Mouse (Mus musculus) intestine, embryonic 14.5 days (tissue): ENCODE measurements around the gene Gm49661. TPM values are rescaled to one million over a fixed set of nuclear protein-coding genes. Genes with fewer than 3 reads are reported as not detected.

Experiments used
- ATAC-seq: fragments of 200-750 bp; cut with Nextera tagmentation; replicated peaks from 2 replicates; pipeline ENCODE4 v1.8.0; 2017; ENCODE audit warnings: low read depth, moderate number of reproducible peaks, moderate TSS enrichment, moderate library complexity; ENCODE audit not compliant: low FRiP score, low TSS enrichment
- DNase-seq: peaks from one replicate; pipeline ENCODE4 v3.0.0-alpha.2; 2018; ENCODE audit warnings: low spot score
- H3K27ac ChIP-seq: fragments of 300-500 bp; sonication (generic); 2 replicates; pipeline ENCODE4 v1.5.1; 2014; ENCODE audit warnings: low read depth, mild to moderate bottlenecking, control low read depth
- H3K27me3 ChIP-seq: fragments of 300-500 bp; sonication (generic); replicated peaks from 2 replicates; pipeline ENCODE4 v1.6.1; 2014; ENCODE audit warnings: low read length, control low read depth; ENCODE audit not compliant: control insufficient read depth, insufficient read depth
- H3K36me3 ChIP-seq: fragments of 300-500 bp; sonication (generic); 2 replicates; pipeline ENCODE4 v1.6.1; 2014; ENCODE audit warnings: low read length, control low read depth; ENCODE audit not compliant: control insufficient read depth, insufficient read depth
- H3K4me1 ChIP-seq: fragments of 300-500 bp; sonication (generic); replicated peaks from 2 replicates; pipeline ENCODE4 v1.6.1; 2014; ENCODE audit warnings: low read length, control low read depth, mixed read lengths; ENCODE audit not compliant: control insufficient read depth, insufficient read depth
- H3K4me2 ChIP-seq: fragments of 300-500 bp; sonication (generic); 2 replicates; pipeline ENCODE4 v1.6.1; 2014; ENCODE audit warnings: low read length
- H3K4me3 ChIP-seq: fragments of 300-500 bp; sonication (generic); 2 replicates; pipeline ENCODE4 v1.5.1; 2014; ENCODE audit warnings: low read depth, low read length, control low read depth, mixed read lengths
- H3K9ac ChIP-seq: fragments of 300-500 bp; sonication (generic); 2 replicates; pipeline ENCODE4 v1.6.1; 2014; ENCODE audit warnings: mild to moderate bottlenecking, low read length
- H3K9me3 ChIP-seq: fragments of 300-500 bp; sonication (generic); 2 replicates; pipeline ENCODE4 v1.6.1; 2016; ENCODE audit warnings: low read length, control low read depth; ENCODE audit not compliant: control insufficient read depth
- WGBS: fragments of 180-500 bp; shearing (Covaris S2); extraction: QIAGEN DNeasy Blood & Tissue Kit; methylation state at CpG from one replicate; pipeline ENCODE4 v1.1.7; 2014; 5-methylcytosine and 5-hydroxymethylcytosine counted together
- polyA plus RNA-seq: library from polyadenylated mRNA; unstranded; fragments of >200 nt; fragmentation: Nextera tagmentation; extraction: Ambion mirVana; gene quantifications from 2 replicates; pipeline ENCODE4 v1.2.1, GENCODE M21; 2014

Gene Gm49661
- polyA plus RNA-seq, 1 experiment from 2014 or later: not detected

GRCm38 (mm10) chr8:84979599-84980421, 10.6 kb upstream of the Gm49661 start:
- peaks cover 8% of the 10 kb centered on the region for H3K27me3 ChIP-seq
- peak; percentile 94 for DNase-seq
- H3K9me3 ChIP-seq: no peaks in the 10 kb centered on the region
- whole genome bisulfite sequencing: under 1% methylated on average over 42 of the region's 42 CpGs
- H3K9ac ChIP-seq: peak overlapping the region; percentile 49
- peak; percentile 36 for ATAC-seq
- H3K36me3 ChIP-seq: peaks cover 6% of the 10 kb centered on the region; the same call in 1 of the 2 replicates
- H3K4me2 ChIP-seq: peak overlapping the region; percentile 99
- H3K4me1 ChIP-seq: peaks cover 65% of the 10 kb centered on the region
- peak overlapping the region; percentile 54 for H3K4me3 ChIP-seq
- peak overlapping the region; percentile 77 for H3K27ac ChIP-seq

DNA sequence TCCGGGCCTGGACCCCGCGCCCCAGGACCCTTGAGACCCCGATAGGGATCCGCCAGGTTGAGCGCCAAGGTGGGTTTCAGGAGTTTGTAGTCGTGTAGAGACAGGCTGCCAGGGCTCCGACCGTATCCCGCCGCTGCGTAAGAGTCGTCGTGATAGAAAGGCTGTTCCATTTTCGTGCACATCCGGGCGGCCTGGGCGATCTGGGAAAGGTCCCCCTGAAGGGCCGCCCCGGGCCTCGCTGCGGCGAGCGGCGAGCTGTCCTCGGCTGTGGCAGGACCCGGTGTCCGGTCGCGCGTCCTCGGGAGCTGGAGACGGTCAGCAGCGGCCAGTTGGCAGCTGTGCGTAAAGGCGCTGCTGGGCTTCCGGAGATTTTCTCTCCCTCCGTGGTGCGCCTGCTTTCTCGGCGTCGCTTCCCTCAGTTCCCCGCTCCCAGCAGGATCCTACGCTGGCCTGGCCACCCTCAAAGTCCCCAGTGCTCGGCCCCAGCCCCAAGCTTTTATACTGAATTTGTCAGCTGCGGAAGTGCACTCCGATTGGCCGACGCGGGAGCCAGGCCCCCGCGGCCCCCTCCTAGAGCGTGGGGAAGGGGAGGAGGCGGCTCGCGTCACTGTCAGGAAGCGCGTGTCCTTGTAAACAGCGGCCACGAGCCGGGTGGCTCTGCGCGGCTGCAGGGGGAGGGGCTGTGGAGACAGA, 9.2 kb upstream of the Gm49661 start, which contains the start of gene Junb:
Junb (minus strand) TSS at position 471 of the 693 bp plus-strand sequence.
- peak; percentile 56 for ATAC-seq
- H3K4me1 ChIP-seq: peaks cover 64% of the 10 kb centered on the region
- WGBS: under 1% methylated on average over 63 of the region's 63 CpGs

GRCm38 (mm10) chr8:84977435-84978247, 8.4 kb upstream of the Gm49661 start:
- peaks cover 8% of the 10 kb centered on the region for H3K27me3 ChIP-seq
- 1% methylated on average over 70 of the region's 70 CpGs for WGBS
- H3K9ac ChIP-seq: peak overlapping the region; percentile 67
- peak overlapping the region; percentile 70 for H3K27ac ChIP-seq
- H3K4me1 ChIP-seq: peaks cover 64% of the 10 kb centered on the region
- no peak for ATAC-seq
- H3K9me3 ChIP-seq: no peaks in the 10 kb centered on the region
- peak overlapping the region; percentile 54 for H3K4me3 ChIP-seq
- H3K4me2 ChIP-seq: peak overlapping the region; percentile 99
- H3K36me3 ChIP-seq: peaks cover 27% of the 10 kb centered on the region
- peak; percentile 86 for DNase-seq

More for the DNA sequence above, 9.2 kb upstream of the Gm49661 start, which contains the start of gene Junb:
- DNase-seq: peak; percentile 94
- peaks cover 8% of the 10 kb centered on the region for H3K27me3 ChIP-seq
- H3K9ac ChIP-seq: peak within 1 kb of the TSS; percentile 67
- peak within 1 kb of the TSS; percentile 77 for H3K27ac ChIP-seq
- H3K36me3 ChIP-seq: peaks cover 19% of the 10 kb centered on the region
- H3K4me3 ChIP-seq: peak within 1 kb of the TSS; percentile 54
- H3K4me2 ChIP-seq: peak within 1 kb of the TSS; percentile 99
- H3K9me3 ChIP-seq: no peaks in the 10 kb centered on the region

GRCm38 (mm10) chr8:84976763-84977434, 7.7 kb upstream of the Gm49661 start:
- peaks cover 34% of the 10 kb centered on the region for H3K36me3 ChIP-seq
- 3% methylated on average over 25 of the region's 25 CpGs for WGBS
- no peaks in the 10 kb centered on the region for H3K9me3 ChIP-seq
- peaks cover 8% of the 10 kb centered on the region for H3K27me3 ChIP-seq
- H3K4me1 ChIP-seq: peaks cover 59% of the 10 kb centered on the region
- peak overlapping the region; percentile 67 for H3K9ac ChIP-seq
- H3K27ac ChIP-seq: peak overlapping the region; percentile 73
- peak overlapping the region; percentile 54 for H3K4me3 ChIP-seq
- H3K4me2 ChIP-seq: peak overlapping the region; percentile 99
- no peak for ATAC-seq
- DNase-seq: peak; percentile 63

DNA sequence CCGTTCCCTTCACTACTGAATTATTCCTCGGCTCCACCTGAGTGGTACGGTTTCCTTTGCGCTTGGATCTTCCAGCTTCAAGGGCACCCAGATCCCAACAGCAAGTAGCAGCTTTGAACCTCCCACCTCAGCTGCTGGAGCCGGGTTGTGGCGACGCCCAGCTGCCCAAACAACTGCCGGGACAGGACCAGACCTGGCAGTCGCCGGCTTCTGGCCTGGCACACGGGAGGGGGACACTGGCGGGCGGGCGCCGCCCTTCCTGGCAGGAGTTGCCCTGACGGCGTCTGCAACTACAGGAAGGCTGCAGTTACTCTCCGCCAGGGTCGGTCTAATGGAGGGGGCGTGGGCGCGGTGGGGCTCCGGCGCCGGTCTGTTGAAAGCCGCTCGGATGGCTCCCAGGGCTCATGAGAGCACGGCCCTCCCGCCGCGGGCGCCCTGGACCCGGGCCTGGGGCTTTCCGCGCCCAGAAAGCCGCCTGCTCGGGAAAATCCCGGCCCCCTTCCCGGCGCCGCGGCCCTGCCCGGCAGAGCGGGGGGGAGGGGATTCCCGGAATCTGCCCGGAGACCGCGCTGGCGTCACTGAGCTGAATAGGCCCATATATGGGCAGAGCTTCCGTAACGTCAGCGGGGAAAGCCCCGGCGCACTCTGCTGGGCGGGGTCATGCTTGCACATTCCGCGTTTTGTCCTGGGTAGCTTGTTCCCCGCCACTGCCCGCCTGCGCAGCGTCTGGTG, 7.0 kb upstream of the Gm49661 start:
- Histone ChIP-seq H3K36me3 (peaks cover 41% of the 10 kb centered on the region), H3K4me2 (peak overlapping the region; percentile 99), H3K9me3 (no peaks in the 10 kb centered on the region), H3K9ac (peak overlapping the region; percentile 67), H3K4me1 (peaks cover 53% of the 10 kb centered on the region), H3K27me3 (peaks cover 8% of the 10 kb centered on the region), H3K27ac (peak overlapping the region; percentile 73), H3K4me3 (peak overlapping the region; percentile 54)
- WGBS: under 1% methylated on average over 56 of the region's 61 CpGs
- DNase-seq (peak; percentile 96), ATAC-seq (peak; percentile 79)

GRCm38 (mm10) chr8:84975434-84975833, 6.2 kb upstream of the Gm49661 start:
- H3K4me2 ChIP-seq: peak overlapping the region; percentile 99; the same call in 1 of the 2 replicates
- H3K4me3 ChIP-seq: peak overlapping the region; percentile 54; the same call in 1 of the 2 replicates
- H3K4me1 ChIP-seq: peaks cover 52% of the 10 kb centered on the region
- no peaks in the 10 kb centered on the region for H3K9me3 ChIP-seq
- H3K27ac ChIP-seq: peak overlapping the region; percentile 73
- 38% methylated on average over 7 of the region's 7 CpGs for WGBS
- DNase-seq: peak; percentile 86
- no peak for ATAC-seq
- peaks cover 8% of the 10 kb centered on the region for H3K27me3 ChIP-seq
- H3K36me3 ChIP-seq: peaks cover 47% of the 10 kb centered on the region
- H3K9ac ChIP-seq: no peak overlapping the region

DNA sequence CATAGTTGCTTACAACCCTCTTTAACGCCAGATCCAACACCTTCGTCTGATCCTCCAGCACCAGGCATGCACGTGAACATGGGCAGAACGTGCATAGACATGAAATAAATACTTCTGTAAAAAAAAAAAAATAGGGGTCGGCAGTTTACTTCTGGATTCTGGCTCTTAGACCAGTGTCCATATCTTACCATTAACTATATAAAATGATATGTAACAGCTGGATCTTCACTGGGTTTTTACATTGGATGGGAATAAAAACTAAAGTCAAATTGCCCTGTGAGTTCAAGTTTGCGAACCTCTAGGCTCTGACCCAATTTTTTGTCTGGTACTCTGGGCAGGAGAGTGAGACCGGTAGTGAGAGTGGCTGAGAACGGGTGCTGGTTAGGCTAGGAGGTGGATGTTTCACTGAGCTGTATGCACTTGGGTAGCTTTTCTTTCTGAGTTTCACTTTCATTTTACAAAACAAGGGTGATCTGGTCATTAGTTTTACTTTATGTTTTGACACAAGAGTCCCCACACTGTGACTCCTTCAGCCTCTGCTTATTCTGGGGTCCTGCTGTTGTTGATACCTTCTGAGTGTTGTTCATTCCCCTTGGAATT, 5.4 kb upstream of the Gm49661 start:
- peaks cover 47% of the 10 kb centered on the region for H3K36me3 ChIP-seq
- H3K4me1 ChIP-seq: peaks cover 47% of the 10 kb centered on the region
- ATAC-seq (no peak), DNase-seq (no peak)
- no peak overlapping the region for H3K4me2 ChIP-seq
- H3K27me3 ChIP-seq: peaks cover 8% of the 10 kb centered on the region
- no peak overlapping the region for H3K9ac ChIP-seq
- H3K27ac ChIP-seq: no peak overlapping the region; the same call in 1 of the 2 replicates
- no peaks in the 10 kb centered on the region for H3K9me3 ChIP-seq
- WGBS: 81% methylated on average over 8 of the region's 8 CpGs
- H3K4me3 ChIP-seq: no peak overlapping the region
